Mouse (Mus musculus) CH12.LX (cell line): ENCODE data around the gene Bend3. TPM values are rescaled to one million over a fixed set of nuclear protein-coding genes. Genes with fewer than 3 reads are reported as not detected.

Experiments used
- DNase-seq: peaks from one replicate; pipeline ENCODE4 v3.0.0-alpha.2; 2013; ENCODE audit errors: extremely low read depth
- H3K27ac ChIP-seq: 2 replicates; pipeline ENCODE4 v1.5.1; 2012; ENCODE audit warnings: low read depth, mild to moderate bottlenecking, control low read depth, moderate library complexity; ENCODE audit not compliant: insufficient read depth
- H3K27me3 ChIP-seq: replicated peaks from 2 replicates; pipeline ENCODE3; 2012; ENCODE audit warnings: inconsistent platforms
- H3K36me3 ChIP-seq, 2 experiments: replicated peaks in 1 of 2; 2 replicates each; pipeline versions ENCODE3 to v1.6.1; 2012; ENCODE audit warnings: inconsistent platforms in 1 of 2, low read length in 1 of 2, mild to moderate bottlenecking in 1 of 2, mixed read lengths in 1 of 2, moderate library complexity in 1 of 2; ENCODE audit not compliant: control insufficient read depth in 1 of 2, insufficient read depth in 1 of 2
- H3K4me1 ChIP-seq, 2 experiments: 2 replicates each; pipeline ENCODE4 v1.6.1; 2012; ENCODE audit warnings: inconsistent platforms in 1 of 2, moderate library complexity in 1 of 2; ENCODE audit not compliant: insufficient read depth in 2 of 2, control insufficient read depth in 1 of 2
- H3K4me2 ChIP-seq: 2 replicates; pipeline ENCODE4 v1.6.1; 2012; ENCODE audit warnings: low read depth, mild to moderate bottlenecking, control low read depth; ENCODE audit not compliant: poor library complexity, insufficient read depth, severe bottlenecking
- H3K4me3 ChIP-seq, 3 experiments: fragments of 150-350 bp in 1 of 3; sonication (generic) in 1 of 3; replicated peaks in 1 of 3; 2 replicates each; pipeline versions ENCODE3 to v1.5.1; 2011 to 2012; ENCODE audit warnings: low read depth in 2 of 3, low read length in 2 of 3, mild to moderate bottlenecking in 2 of 3, moderate library complexity in 2 of 3, control low read depth in 1 of 3, improper control_type of control experiment in 1 of 3, inconsistent platforms in 1 of 3, mixed read lengths in 1 of 3; ENCODE audit not compliant: poor library complexity in 1 of 3
- H3K79me2 ChIP-seq: replicated peaks from 2 replicates; pipeline ENCODE4 v1.6.1; 2012; ENCODE audit warnings: mild to moderate bottlenecking, moderate library complexity; ENCODE audit not compliant: control insufficient read depth, poor library complexity, insufficient read depth, severe bottlenecking; ENCODE audit errors: extremely low read depth
- H3K9ac ChIP-seq: 2 replicates; pipeline ENCODE4 v1.6.1; 2012; ENCODE audit warnings: low read depth, mild to moderate bottlenecking, control low read depth, moderate library complexity; ENCODE audit not compliant: insufficient read depth
- H3K9me3 ChIP-seq: replicated peaks from 2 replicates; pipeline ENCODE3; 2012; ENCODE audit warnings: low read length, inconsistent platforms, mixed read lengths
- BHLHE40 ChIP-seq: IDR thresholded peaks from 2 replicates; pipeline ENCODE4 v1.6.1; 2011; ENCODE audit warnings: mild to moderate bottlenecking, low read depth, low read length, improper control_type of control experiment
- CHD1 ChIP-seq: IDR thresholded peaks from 2 replicates; pipeline ENCODE4 v1.6.1; 2012; ENCODE audit warnings: low read depth, low read length, improper control_type of control experiment, inconsistent platforms
- CHD2 ChIP-seq: IDR thresholded peaks from 2 replicates; pipeline ENCODE4 v1.6.1; 2011; ENCODE audit warnings: low read length, improper control_type of control experiment
- CTCF ChIP-seq, 2 experiments: IDR thresholded peaks in 1 of 2; conservative IDR thresholded peaks in 1 of 2; 2 replicates each; pipeline ENCODE4 v1.5.1; 2011 to 2012; ENCODE audit warnings: low read depth in 2 of 2, low read length in 2 of 2, improper control_type of control experiment in 1 of 2, inconsistent platforms in 1 of 2, mild to moderate bottlenecking in 1 of 2, moderate library complexity in 1 of 2
- ETS1 ChIP-seq: conservative IDR thresholded peaks from 2 replicates; pipeline ENCODE4 v1.6.1; 2012; ENCODE audit warnings: low read depth, mild to moderate bottlenecking, inconsistent platforms, low read length, improper control_type of control experiment, moderate library complexity
- HCFC1 ChIP-seq: IDR thresholded peaks from 2 replicates; pipeline ENCODE4 v1.6.1; 2012; ENCODE audit warnings: low read depth, mild to moderate bottlenecking, inconsistent platforms, low read length, improper control_type of control experiment
- IRF4 ChIP-seq: IDR thresholded peaks from 2 replicates; pipeline ENCODE4 v1.6.1; 2014; ENCODE audit warnings: low read depth, mild to moderate bottlenecking, inconsistent platforms, low read length, improper control_type of control experiment
- MAZ ChIP-seq: IDR thresholded peaks from 2 replicates; pipeline ENCODE4 v1.6.1; 2012; ENCODE audit warnings: low read depth, mild to moderate bottlenecking, inconsistent platforms, low read length, improper control_type of control experiment, moderate library complexity
- MYC ChIP-seq: IDR thresholded peaks from 2 replicates; pipeline ENCODE4 v1.6.1; 2011; ENCODE audit warnings: low read depth, mild to moderate bottlenecking, improper control_type of control experiment, low read length
- PAX5 ChIP-seq: IDR thresholded peaks from 2 replicates; pipeline ENCODE4 v1.6.1; 2012; ENCODE audit warnings: low read length, inconsistent platforms, mixed read lengths
- POLR2A ChIP-seq: IDR thresholded peaks from 2 replicates; pipeline ENCODE4 v1.6.1; 2011; ENCODE audit warnings: low read depth, mild to moderate bottlenecking, improper control_type of control experiment, low read length
- RAD21 ChIP-seq: IDR thresholded peaks from 2 replicates; pipeline ENCODE4 v1.6.1; 2011; ENCODE audit warnings: low read depth, mild to moderate bottlenecking, low read length, improper control_type of control experiment, moderate library complexity
- SMC3 ChIP-seq: IDR thresholded peaks from 2 replicates; pipeline ENCODE4 v1.6.1; 2011; ENCODE audit warnings: low read depth, low read length, improper control_type of control experiment
- USF2 ChIP-seq: conservative IDR thresholded peaks from 2 replicates; pipeline ENCODE4 v1.6.1; 2011; ENCODE audit warnings: low read depth, low read length, improper control_type of control experiment
- ZC3H11A ChIP-seq: IDR thresholded peaks from 2 replicates; pipeline ENCODE4 v1.6.1; 2012; ENCODE audit warnings: low read depth, mild to moderate bottlenecking, inconsistent platforms, low read length, improper control_type of control experiment
- dilution Hi-C: fragments of 300-500 bp; cut with MboI; formaldehyde crosslinking; loops from 2 replicates; pipeline ENCODE4 v1.14.3; 2020; ENCODE audit warnings: low sequenced_read_pairs; ENCODE audit not compliant: extremely low pct_unique_long_range_greater_than_20kb, extremely low pct_ligation_motif_present
- in situ Hi-C: fragments of 300-500 bp; cut with MboI; formaldehyde crosslinking; loops from 3 replicates; pipeline ENCODE4 v1.14.3; 2019; ENCODE audit warnings: low sequenced_read_pairs, low pct_ligation_motif_present, low pct_unique_long_range_greater_than_20kb, mixed read lengths
- polyA plus RNA-seq: library from polyadenylated mRNA; unstranded; fragments of >175 nt; gene quantifications from 2 replicates; pipeline ENCODE4 v1.2.1, GENCODE M21; 2012; ENCODE audit warnings: low read depth; ENCODE audit not compliant: insufficient read length
- total RNA-seq, 2 experiments: library from RNA; depleted of rRNA; stranded (reverse); fragments of 300-350 nt in 1 of 2; fragments of >200 nt in 1 of 2; gene quantifications; 2 replicates each; pipeline ENCODE4 v1.2.3; 2012 to 2014

Bend3 gene
- total and polyA plus RNA-seq, 3 experiments, result 7.4 to 18.9 (median 8.7) TPM

- peaks cover 0 to 21% of the 10 kb centered on the region in 2 experiments; a peak in 2 of 4 replicates for H3K4me1 ChIP-seq
- H3K27ac ChIP-seq, result no peak overlapping the region
- no peaks in the 10 kb centered on the region for H3K36me3 ChIP-seq
- TF ChIP-seq POLR2A (peak; percentile 25; the same call in 1 of the 2 replicates), PAX5 (no peak), USF2 (no peak), HCFC1 (0 out of 2 replicates have a peak, but pooled peaks have one; percentile 24), RAD21 (peak; percentile 76), CTCF (conservative IDR thresholded peaks at IDR 0.05 in 1 of 2, IDR thresholded peaks at IDR 0.05 in 1 of 2; ENCODE audit: low read depth in 2 of 2, low read length in 2 of 2) (peak; percentile 8 to 86; a peak in 2 of 4 replicates), CHD1 (no peak), SMC3 (peak; percentile 83), BHLHE40 (peak; percentile 36), MYC (no peak), IRF4 (peak; percentile 45; the same call in 1 of the 2 replicates), ZC3H11A (peak; percentile 7; the same call in 1 of the 2 replicates), ETS1 (no peak)
- TF ChIP-seq, all 38 proteins: peak for 8
- peak overlapping the region; percentile 39 to 61 (median 54) for H3K4me3 ChIP-seq
- dilution Hi-C loops, result no loop called here
- peak overlapping the region; percentile 97 for H3K4me2 ChIP-seq
- H3K9me3 ChIP-seq, result peaks cover 3% of the 10 kb centered on the region
- peak overlapping the region; percentile 69 for H3K9ac ChIP-seq
- H3K79me2 ChIP-seq, result no peaks in the 10 kb centered on the region
- in situ Hi-C loops, result no loop called here
- H3K27me3 ChIP-seq, result peaks cover 2% of the 10 kb centered on the region
- peak; percentile 81 for DNase-seq
Observed at GRCm38 (mm10) chr10:43451848-43452662, 26.6 kb upstream of the Bend3 start.

DNA sequence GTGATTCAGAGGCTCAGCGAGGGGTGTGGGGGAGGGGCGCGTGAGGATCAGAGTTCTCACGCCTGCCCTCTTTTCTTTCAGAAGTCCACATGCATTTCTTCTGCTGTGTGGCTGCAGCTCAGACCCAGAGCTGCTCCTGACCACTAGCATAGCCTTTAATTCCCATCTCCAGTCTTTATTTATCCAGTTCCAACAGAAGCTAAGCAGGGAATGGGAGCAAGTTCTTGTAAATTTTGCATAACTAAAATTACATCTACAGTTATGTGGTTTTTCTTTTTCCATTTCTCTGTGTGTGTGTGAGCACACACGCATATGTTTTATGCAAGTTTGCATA lies 26.0 kb upstream of the Bend3 start:
- H3K27ac ChIP-seq, result no peak overlapping the region
- H3K79me2 ChIP-seq, result no peaks in the 10 kb centered on the region
- dilution Hi-C loops, result no loop called here
- H3K27me3 ChIP-seq, result peaks cover 2% of the 10 kb centered on the region
- peak overlapping the region; percentile 97 for H3K4me2 ChIP-seq
- TF ChIP-seq HCFC1 (0 out of 2 replicates have a peak, but pooled peaks have one; percentile 3), SMC3 (no peak), MAZ (no peak), CHD2 (peak; percentile 46; the same call in 1 of the 2 replicates), CTCF (conservative IDR thresholded peaks at IDR 0.05 in 1 of 2, IDR thresholded peaks at IDR 0.05 in 1 of 2; ENCODE audit: low read depth in 2 of 2, low read length in 2 of 2) (no peak), BHLHE40 (0 out of 2 replicates have a peak, but pooled peaks have one; percentile 3)
- H3K9ac ChIP-seq, result peak overlapping the region; percentile 26; the same call in 1 of the 2 replicates
- peaks cover 0 to 21% of the 10 kb centered on the region in 2 experiments; a peak in 2 of 4 replicates for H3K4me1 ChIP-seq
- H3K36me3 ChIP-seq, result no peaks in the 10 kb centered on the region
- peaks cover 7% of the 10 kb centered on the region for H3K9me3 ChIP-seq
- DNase-seq, result no peak
- H3K4me3 ChIP-seq, result peak overlapping the region in 2 of 3 experiments; percentile 39 to 61
- in situ Hi-C loops, result no loop called here
